Mouse (Mus musculus): ENCODE measurements around the gene Tmem200c. TPM values are rescaled to one million over a fixed set of nuclear protein-coding genes. Genes with fewer than 3 reads are reported as not detected.

Tmem200c gene
- polyA plus RNA-seq, 1 experiment: 5.1 TPM

GRCm38 (mm10) chr17:68875251-68875650, 48.8 kb downstream of the Tmem200c start:
- no peak for DNase-seq
- H3K27ac ChIP-seq (ENCODE audit: insufficient read depth, low read length): no peak overlapping the region
- H3K27me3 ChIP-seq (ENCODE audit: control insufficient read depth, insufficient read depth, low read length): no peaks in the 10 kb centered on the region
- no peak overlapping the region for H3K4me3 ChIP-seq (replicated peaks; ENCODE audit: insufficient read depth, low read depth, low read length)
- no peaks in the 10 kb centered on the region for H3K4me1 ChIP-seq (ENCODE audit: control insufficient read depth, insufficient read depth, low read length)
- 42% methylated on average over 5 of the region's 5 CpGs for WGBS
- TF ChIP-seq POLR2A (IDR thresholded peaks at IDR 0.05; ENCODE audit: borderline replicate concordance, insufficient read depth, low read length): no peak
- 0 out of 2 replicates have a peak, but pooled peaks have one; percentile 8 for TF ChIP-seq CTCF (IDR thresholded peaks at IDR 0.05; ENCODE audit: borderline replicate concordance, insufficient read depth, low read depth, low read length)

GRCm38 (mm10) chr17:68875917-68876495, 49.6 kb downstream of the Tmem200c start:
- H3K27ac ChIP-seq (ENCODE audit: insufficient read depth, low read length): no peak overlapping the region
- 39% methylated on average over 10 of the region's 10 CpGs for WGBS
- H3K27me3 ChIP-seq (ENCODE audit: control insufficient read depth, insufficient read depth, low read length): no peaks in the 10 kb centered on the region
- H3K4me3 ChIP-seq (replicated peaks; ENCODE audit: insufficient read depth, low read depth, low read length): no peak overlapping the region
- TF ChIP-seq CTCF (IDR thresholded peaks at IDR 0.05; ENCODE audit: borderline replicate concordance, insufficient read depth, low read depth, low read length): no peak
- TF ChIP-seq POLR2A (IDR thresholded peaks at IDR 0.05; ENCODE audit: borderline replicate concordance, insufficient read depth, low read length): no peak
- peak; percentile 18 to 20 for DNase-seq
- no peaks in the 10 kb centered on the region for H3K4me1 ChIP-seq (ENCODE audit: control insufficient read depth, insufficient read depth, low read length)

- peak overlapping the region; percentile 71 for H3K4me3 ChIP-seq (replicated peaks; ENCODE audit: insufficient read depth, low read depth, low read length)
- H3K4me1 ChIP-seq (ENCODE audit: control insufficient read depth, insufficient read depth, low read length): no peaks in the 10 kb centered on the region
- peak; percentile 67 to 73 for DNase-seq
- WGBS: 14% methylated on average over 21 of the region's 21 CpGs
- peak; percentile 69 for TF ChIP-seq CTCF (IDR thresholded peaks at IDR 0.05; ENCODE audit: borderline replicate concordance, insufficient read depth, low read depth, low read length)
- no peak for TF ChIP-seq POLR2A (IDR thresholded peaks at IDR 0.05; ENCODE audit: borderline replicate concordance, insufficient read depth, low read length)
- H3K27ac ChIP-seq (ENCODE audit: insufficient read depth, low read length): no peak overlapping the region
- H3K27me3 ChIP-seq (ENCODE audit: control insufficient read depth, insufficient read depth, low read length): no peaks in the 10 kb centered on the region
These were observed 55.5 kb downstream of the Tmem200c start for GRCm38 (mm10) chr17:68881725-68882524.

DNA sequence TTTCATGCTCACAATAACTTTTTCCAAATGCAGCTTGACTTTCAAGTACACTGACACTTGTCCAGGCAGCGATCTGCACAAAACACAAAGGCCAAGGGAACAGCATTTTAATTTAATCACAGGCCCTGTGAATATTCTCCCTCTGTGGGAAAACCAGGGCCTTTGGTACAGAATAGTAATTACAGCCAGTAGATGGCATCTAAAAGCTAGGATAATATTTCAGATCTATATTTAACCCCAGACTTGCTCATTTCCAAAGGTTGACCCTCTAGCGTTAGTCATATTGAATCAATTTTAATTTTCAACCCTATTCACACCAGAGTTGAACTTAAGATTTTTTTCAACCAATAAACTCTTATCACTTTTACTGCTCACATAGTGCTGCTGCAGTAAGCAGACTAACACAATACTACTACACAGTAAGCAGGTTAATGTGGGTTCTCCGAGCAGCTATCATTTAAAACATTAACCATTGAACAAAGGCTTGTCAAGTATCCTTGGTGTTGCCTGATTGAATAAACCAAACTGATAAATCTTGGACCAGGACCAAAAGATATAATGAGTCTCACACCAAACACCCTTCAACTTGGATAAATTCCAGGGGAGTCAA, 57.2 kb downstream of the Tmem200c start:
- 63% methylated on average over 3 of the region's 3 CpGs for WGBS

DNA sequence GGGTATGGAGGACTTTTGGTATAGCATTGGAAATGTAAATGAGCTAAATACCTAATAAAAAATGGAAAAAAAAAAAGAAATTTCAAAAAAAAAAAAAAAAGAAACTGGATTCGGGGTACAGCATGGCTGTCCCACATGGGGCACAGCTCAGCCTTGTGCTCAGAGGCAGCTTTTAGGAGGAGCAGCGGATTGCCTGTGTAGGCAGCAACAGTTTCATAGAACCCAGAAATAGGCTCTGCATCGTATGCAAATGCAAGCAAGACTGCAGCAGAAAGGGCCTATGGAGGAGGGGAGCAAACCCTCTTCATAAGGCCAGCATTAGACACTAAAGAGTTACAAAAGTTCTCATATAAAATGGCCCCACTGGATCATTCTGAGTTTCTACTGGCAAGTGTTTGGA, 64.2 kb downstream of the Tmem200c start:
- 96% methylated on average over 3 of the region's 3 CpGs for WGBS
- Histone ChIP-seq H3K4me3 (replicated peaks; ENCODE audit: insufficient read depth, low read depth, low read length) (no peak overlapping the region), H3K4me1 (ENCODE audit: control insufficient read depth, insufficient read depth, low read length) (no peaks in the 10 kb centered on the region), H3K27ac (ENCODE audit: insufficient read depth, low read length) (no peak overlapping the region), H3K27me3 (ENCODE audit: control insufficient read depth, insufficient read depth, low read length) (no peaks in the 10 kb centered on the region)
- TF ChIP-seq POLR2A (IDR thresholded peaks at IDR 0.05; ENCODE audit: borderline replicate concordance, insufficient read depth, low read length) (no peak), CTCF (IDR thresholded peaks at IDR 0.05; ENCODE audit: borderline replicate concordance, insufficient read depth, low read depth, low read length) (no peak)
- DNase-seq: no peak

More for the DNA sequence above, 57.2 kb downstream of the Tmem200c start:
- Histone ChIP-seq H3K27me3 (ENCODE audit: control insufficient read depth, insufficient read depth, low read length) (no peaks in the 10 kb centered on the region), H3K4me3 (replicated peaks; ENCODE audit: insufficient read depth, low read depth, low read length) (no peak overlapping the region), H3K4me1 (ENCODE audit: control insufficient read depth, insufficient read depth, low read length) (no peaks in the 10 kb centered on the region), H3K27ac (ENCODE audit: insufficient read depth, low read length) (no peak overlapping the region)
- no peak for DNase-seq
- TF ChIP-seq CTCF (IDR thresholded peaks at IDR 0.05; ENCODE audit: borderline replicate concordance, insufficient read depth, low read depth, low read length) (no peak), POLR2A (IDR thresholded peaks at IDR 0.05; ENCODE audit: borderline replicate concordance, insufficient read depth, low read length) (no peak)

Other genes with a start within 250 kb of the Tmem200c start
- 236 and 247 TPM in 2 replicates for gene Epb41l3, start 249.1 kb downstream of the Tmem200c start, polyA plus RNA-seq (2012; rRNA removed)

Measured in cerebellum, adult 2 months (tissue).